In the genomic region with DNA sequence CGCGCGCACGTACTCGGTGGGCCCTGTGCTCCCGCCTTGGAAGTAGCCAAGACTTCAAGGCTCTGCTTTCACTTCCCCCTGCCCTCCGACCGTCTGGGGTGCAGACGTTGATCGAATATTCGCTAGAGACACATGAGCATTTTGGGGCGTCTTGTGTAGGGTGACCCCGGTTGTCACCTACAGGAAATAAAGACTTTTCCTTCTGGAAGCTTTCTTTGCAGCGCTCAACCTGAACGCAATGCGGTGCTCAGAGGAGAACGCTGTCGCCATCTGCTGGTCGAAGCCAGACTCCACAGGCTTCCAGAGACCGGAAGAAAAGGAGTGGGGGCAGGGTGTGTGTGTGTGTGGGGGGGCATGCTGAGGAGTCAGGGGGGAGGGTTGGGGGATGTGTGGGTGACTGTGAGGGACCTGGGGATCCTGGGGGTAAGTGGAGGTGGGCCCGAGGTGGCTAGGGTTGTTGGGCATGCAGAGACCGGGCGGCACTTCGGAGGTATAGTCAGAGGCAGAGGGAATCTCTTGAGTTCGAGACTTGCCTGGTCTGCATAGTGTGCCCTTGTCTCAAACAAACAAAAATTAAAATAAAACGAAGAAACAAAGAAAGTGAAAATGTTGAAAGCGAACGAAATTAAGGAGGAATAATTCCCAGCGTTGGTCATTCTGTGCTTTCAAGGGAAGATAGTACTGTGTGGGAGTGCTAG, we compare ENCODE assay signal across 1 mouse cellular context.
TF ChIP-seq lines count a peak whose summit lies in the region.

No protein-coding gene starts in this region.

TF ChIP-seq in CH12.LX, 34 proteins besides CTCF, POLR2A, EP300 and RAD21:
- TF ChIP-seq MEF2A (IDR thresholded peaks at IDR 0.05; ENCODE audit: borderline replicate concordance, low read depth, low read length) (peak; percentile 60), IRF4 (IDR thresholded peaks at IDR 0.05; ENCODE audit: low read depth, low read length) (peak; percentile 75), CHD1 (IDR thresholded peaks at IDR 0.05; ENCODE audit: low read depth, low read length) (peak; percentile 80), ZKSCAN1 (IDR thresholded peaks at IDR 0.05; ENCODE audit: borderline replicate concordance, low read depth, low read length) (no peak), MAZ (IDR thresholded peaks at IDR 0.05; ENCODE audit: low read depth, low read length) (peak; percentile 98), SIN3A (IDR thresholded peaks at IDR 0.05; ENCODE audit: low read length) (peak; percentile 86), ZNF384 (IDR thresholded peaks at IDR 0.05; ENCODE audit: low read depth, low read length) (no peak), HCFC1 (IDR thresholded peaks at IDR 0.05; ENCODE audit: low read depth, low read length) (peak; percentile 65), CHD2 (IDR thresholded peaks at IDR 0.05; ENCODE audit: low read length) (peak; percentile 94), RCOR1 (conservative IDR thresholded peaks at IDR 0.05; ENCODE audit: low read depth, low read length) (peak; percentile 69; the same call in 1 of the 2 replicates), MAFK (IDR thresholded peaks at IDR 0.05; ENCODE audit: insufficient replicate concordance, low read length) (0 out of 2 replicates have a peak, but pooled peaks have one; percentile 48), PAX5 (IDR thresholded peaks at IDR 0.05; ENCODE audit: low read length) (no peak), NRF1 (IDR thresholded peaks at IDR 0.05; ENCODE audit: low read depth, low read length) (peak; percentile 70), USF1 (IDR thresholded peaks at IDR 0.05; ENCODE audit: low read depth, low read length) (no peak), ZMIZ1 (IDR thresholded peaks at IDR 0.05; ENCODE audit: low read depth, low read length) (0 out of 2 replicates have a peak, but pooled peaks have one; percentile 41), MXI1 (IDR thresholded peaks at IDR 0.05; ENCODE audit: low read depth, low read length) (peak; percentile 87), POLR2AphosphoS2 (IDR thresholded peaks at IDR 0.05; ENCODE audit: low read depth, low read length) (0 out of 2 replicates have a peak, but pooled peaks have one; percentile 48), ZC3H11A (IDR thresholded peaks at IDR 0.05; ENCODE audit: low read depth, low read length) (peak; percentile 18), JUND (conservative IDR thresholded peaks at IDR 0.05; ENCODE audit: low read depth, low read length) (no peak), GABPA (IDR thresholded peaks at IDR 0.05; ENCODE audit: insufficient replicate concordance, low read depth, low read length) (no peak), SMC3 (IDR thresholded peaks at IDR 0.05; ENCODE audit: low read depth, low read length) (peak; percentile 80), BHLHE40 (IDR thresholded peaks at IDR 0.05; ENCODE audit: low read depth, low read length) (peak; percentile 68), MAX (IDR thresholded peaks at IDR 0.05; ENCODE audit: low read length) (peak; percentile 80; the same call in 1 of the 2 replicates), KAT2A (IDR thresholded peaks at IDR 0.05; ENCODE audit: insufficient replicate concordance, low read length) (0 out of 2 replicates have a peak, but pooled peaks have one; percentile 36), USF2 (conservative IDR thresholded peaks at IDR 0.05; ENCODE audit: low read depth, low read length) (no peak), ETS1 (conservative IDR thresholded peaks at IDR 0.05; ENCODE audit: low read depth, low read length) (peak; percentile 49), ELF1 (IDR thresholded peaks at IDR 0.05; ENCODE audit: low read depth, low read length) (peak; percentile 91), TBP (conservative IDR thresholded peaks at IDR 0.05; ENCODE audit: low read depth, low read length) (no peak), JUN (IDR thresholded peaks at IDR 0.05; ENCODE audit: insufficient read depth, low read depth, low read length) (no peak), TCF12 (IDR thresholded peaks at IDR 0.05; ENCODE audit: low read depth, low read length) (peak; percentile 58), NELFE (IDR thresholded peaks at IDR 0.05; ENCODE audit: low read depth, low read length) (peak; percentile 74), E2F4 (IDR thresholded peaks at IDR 0.05; ENCODE audit: insufficient replicate concordance, low read depth, low read length) (peak; percentile 24; the same call in 1 of the 2 replicates), MYC (IDR thresholded peaks at IDR 0.05; ENCODE audit: low read depth, low read length) (peak; percentile 65; the same call in 1 of the 2 replicates), UBTF (IDR thresholded peaks at IDR 0.05; ENCODE audit: low read depth, low read length) (no peak; the same call in 1 of the 2 replicates)
